Mouse (Mus musculus) olfactory bulb, adult 2 months (tissue): ENCODE measurements around the gene Nkx6-2.

ENCODE experiments used
- CTCF ChIP-seq: fragments of 200-500 bp; IDR thresholded peaks from 2 replicates; pipeline ENCODE4 v1.5.1; 2012; ENCODE audit warnings: low read depth, mild to moderate bottlenecking, low read length, moderate library complexity; ENCODE audit not compliant: insufficient read depth
- POLR2A ChIP-seq: fragments of 200-500 bp; IDR thresholded peaks from 2 replicates; pipeline ENCODE4 v1.6.1; 2012; ENCODE audit warnings: mild to moderate bottlenecking, low read depth, low read length, moderate library complexity; ENCODE audit not compliant: insufficient read depth

DNA sequence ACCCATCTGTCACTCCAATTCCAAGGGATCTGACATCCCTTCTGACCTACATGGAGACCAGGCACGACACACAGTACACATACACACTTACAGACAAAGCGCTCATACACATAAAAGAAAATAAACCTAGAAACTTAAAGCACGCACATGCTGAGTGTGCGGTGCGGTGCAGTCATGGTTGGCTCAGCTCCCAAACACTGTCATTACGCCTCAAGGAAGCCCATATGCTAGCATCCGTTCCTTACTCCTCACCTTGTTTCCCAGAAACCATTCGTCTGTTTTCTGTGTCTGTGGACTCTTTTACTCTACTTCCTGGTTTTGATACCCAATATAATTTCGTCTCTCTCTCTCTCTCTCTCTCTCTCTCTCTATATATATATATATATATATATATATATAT, 42.6 kb upstream of the Nkx6-2 start:
- TF ChIP-seq POLR2A (no peak), CTCF (no peak)
